Mouse (Mus musculus): ENCODE results near the gene Tln2. TPM values are rescaled to one million over a fixed set of nuclear protein-coding genes. Genes with fewer than 3 reads are reported as not detected.
A peak's percentile ranks its signal among the peaks of the same experiment; 100 is the strongest.

Tln2 gene
- polyA plus RNA-seq, 1 experiment from 2014 or later, result 47.7 TPM

DNA sequence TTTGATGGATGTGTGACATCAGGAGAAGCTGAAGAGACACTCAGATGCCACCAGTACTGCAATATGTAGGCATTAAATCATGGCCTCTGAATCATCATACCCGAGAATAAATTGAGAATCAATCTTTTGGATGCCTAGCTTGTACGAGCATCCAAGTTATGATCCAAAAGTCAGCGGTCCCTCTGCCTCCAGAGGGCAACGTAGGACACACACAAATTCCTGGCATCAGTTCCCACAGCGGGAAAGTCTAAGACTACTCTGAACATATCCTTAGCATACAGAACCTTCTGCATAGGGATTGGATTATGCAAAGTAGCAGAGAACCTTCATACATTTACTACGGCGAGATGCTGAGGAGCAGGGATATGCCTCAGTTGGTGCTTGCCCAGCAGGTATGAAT, 210.5 kb downstream of the Tln2 start:
- Histone ChIP-seq H3K9me3 (replicated peaks) (no peaks in the 10 kb centered on the region), H3K27ac (replicated peaks) (no peak overlapping the region)

DNA sequence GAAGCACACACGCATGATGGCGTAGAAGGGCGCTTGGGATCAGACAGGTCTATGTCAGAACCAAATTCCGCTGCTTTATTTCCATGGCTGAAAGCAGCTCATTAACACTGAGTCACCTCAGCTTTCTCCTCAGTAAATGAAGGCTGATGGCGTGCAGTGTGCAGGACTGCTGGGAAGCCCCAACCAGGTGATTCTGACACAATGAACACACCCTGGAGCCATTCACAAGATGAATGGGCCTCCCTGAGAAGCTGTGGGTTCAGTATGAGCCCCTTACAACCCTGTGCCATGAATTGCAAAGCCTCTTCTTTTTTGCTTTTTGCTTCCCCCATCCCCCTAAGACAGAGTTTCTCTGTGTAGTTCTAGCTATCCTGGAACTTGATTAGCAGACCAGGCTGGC, 212.3 kb downstream of the Tln2 start:
- H3K4me1 ChIP-seq, result no peaks in the 10 kb centered on the region
- no peaks in the 10 kb centered on the region for H3K9me3 ChIP-seq (replicated peaks)
- no peak overlapping the region for H3K27ac ChIP-seq (replicated peaks)
- peaks cover 19% of the 10 kb centered on the region; the same call in 1 of the 2 replicates for H3K36me3 ChIP-seq
- H3K27me3 ChIP-seq (replicated peaks), result no peaks in the 10 kb centered on the region
- H3K4me3 ChIP-seq (replicated peaks), result no peak overlapping the region
- WGBS, result 95% methylated on average over 5 of the region's 5 CpGs
- ATAC-seq (ENCODE audit: low FRiP score), result no peak
- H3K4me2 ChIP-seq, result no peak overlapping the region
- H3K9ac ChIP-seq (replicated peaks), result no peak overlapping the region

More for the DNA sequence above, 210.5 kb downstream of the Tln2 start:
- H3K4me3 ChIP-seq (replicated peaks), result no peak overlapping the region
- no peak overlapping the region for H3K9ac ChIP-seq (replicated peaks)
- H3K4me2 ChIP-seq, result no peak overlapping the region
- no peak for ATAC-seq (ENCODE audit: low FRiP score)
- H3K4me1 ChIP-seq, result no peaks in the 10 kb centered on the region
- 85% methylated on average over 7 of the region's 7 CpGs for WGBS
- peaks cover 7% of the 10 kb centered on the region for H3K36me3 ChIP-seq
- no peaks in the 10 kb centered on the region for H3K27me3 ChIP-seq (replicated peaks)

DNA sequence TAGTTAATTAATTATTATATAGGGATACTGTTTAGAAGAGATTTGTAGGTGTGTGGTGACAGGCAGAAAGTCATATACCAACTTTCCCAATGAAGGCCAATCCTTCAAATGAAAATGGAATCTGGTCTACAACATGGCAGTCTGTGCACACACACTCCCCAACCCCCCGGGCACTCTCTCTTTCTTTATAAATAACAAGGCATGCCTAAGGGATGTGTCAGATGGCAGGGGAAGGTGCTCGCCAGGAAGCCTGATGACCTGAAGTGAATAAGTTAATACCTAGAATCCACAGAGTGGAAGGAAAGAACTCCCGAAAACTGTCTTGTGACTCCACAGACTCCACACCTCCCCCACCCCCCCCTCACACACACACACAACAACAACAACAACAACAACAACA, 228.2 kb downstream of the Tln2 start:
- H3K9ac ChIP-seq (replicated peaks), result no peak overlapping the region
- WGBS, result 93% methylated on average over 3 of the region's 3 CpGs
- H3K27ac ChIP-seq (replicated peaks), result no peak overlapping the region
- no peak for ATAC-seq (ENCODE audit: low FRiP score)
- H3K4me1 ChIP-seq, result no peaks in the 10 kb centered on the region
- H3K4me2 ChIP-seq, result no peak overlapping the region
- H3K9me3 ChIP-seq (replicated peaks), result no peaks in the 10 kb centered on the region
- H3K27me3 ChIP-seq (replicated peaks), result no peaks in the 10 kb centered on the region
- peaks cover 5% of the 10 kb centered on the region; the same call in 1 of the 2 replicates for H3K36me3 ChIP-seq
- no peak overlapping the region for H3K4me3 ChIP-seq (replicated peaks)

DNA sequence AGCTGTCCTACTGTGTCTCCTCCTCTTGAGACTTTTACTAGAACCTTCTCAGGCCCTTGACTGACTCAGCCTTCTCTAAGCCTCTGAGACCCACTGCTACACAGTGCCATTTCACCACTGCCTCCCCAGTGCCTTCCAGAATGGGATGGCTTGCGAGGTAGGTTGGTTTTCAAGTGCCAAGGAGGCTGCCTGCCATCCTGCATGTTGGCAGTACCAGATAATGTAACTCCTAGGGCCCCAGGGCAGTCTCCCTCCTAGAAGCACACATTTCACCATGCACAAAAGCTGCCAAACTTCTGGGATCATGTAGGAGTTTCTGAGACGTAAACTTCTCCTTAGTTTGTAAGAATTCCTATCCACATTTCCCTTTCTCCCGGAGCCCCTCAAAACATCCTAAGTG, 231.1 kb downstream of the Tln2 start:
- ATAC-seq (ENCODE audit: low FRiP score), result no peak
- 87% methylated on average over 3 of the region's 3 CpGs for WGBS
- no peaks in the 10 kb centered on the region for H3K27me3 ChIP-seq (replicated peaks)
- H3K4me1 ChIP-seq, result no peaks in the 10 kb centered on the region
- H3K4me2 ChIP-seq, result no peak overlapping the region
- H3K4me3 ChIP-seq (replicated peaks), result no peak overlapping the region
- no peaks in the 10 kb centered on the region for H3K9me3 ChIP-seq (replicated peaks)
- no peak overlapping the region for H3K27ac ChIP-seq (replicated peaks)
- 0 out of 2 replicates have a peak, but pooled peaks cover 2% of the 10 kb centered on the region for H3K36me3 ChIP-seq
- H3K9ac ChIP-seq (replicated peaks), result no peak overlapping the region

DNA sequence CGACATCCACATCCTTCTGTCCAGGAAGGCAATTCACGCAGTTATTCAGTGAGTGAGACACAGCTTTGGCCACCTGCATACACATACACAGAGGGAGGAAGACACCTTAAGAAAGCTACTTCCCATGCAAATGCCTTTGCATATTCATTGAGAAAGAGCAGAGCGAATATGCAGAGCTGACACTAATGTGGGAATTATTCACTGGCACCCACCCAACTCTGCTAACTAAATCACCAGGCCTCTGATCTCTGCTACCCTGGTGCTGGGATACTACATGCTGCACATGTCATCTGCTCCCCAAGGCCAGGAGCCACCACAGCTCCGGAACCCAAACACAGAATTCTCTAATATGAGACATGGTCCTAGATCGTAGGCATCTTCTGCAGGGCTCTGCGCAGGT, 237.6 kb downstream of the Tln2 start:
- 80% methylated on average over 6 of the region's 6 CpGs for WGBS
- H3K27ac ChIP-seq (replicated peaks), result no peak overlapping the region
- no peak overlapping the region for H3K9ac ChIP-seq (replicated peaks)
- 0 out of 2 replicates have a peak, but pooled peaks cover 5% of the 10 kb centered on the region for H3K36me3 ChIP-seq
- no peaks in the 10 kb centered on the region for H3K4me1 ChIP-seq
- no peaks in the 10 kb centered on the region for H3K27me3 ChIP-seq (replicated peaks)
- H3K4me2 ChIP-seq, result no peak overlapping the region
- ATAC-seq (ENCODE audit: low FRiP score), result no peak
- H3K4me3 ChIP-seq (replicated peaks), result no peak overlapping the region
- no peaks in the 10 kb centered on the region for H3K9me3 ChIP-seq (replicated peaks)

GRCm38 (mm10) chr9:67315356-67315755, 244.1 kb downstream of the Tln2 start:
- no peak overlapping the region for H3K9ac ChIP-seq (replicated peaks)
- H3K27ac ChIP-seq (replicated peaks), result peak overlapping the region; percentile 51; the same call in 1 of the 2 replicates
- H3K4me3 ChIP-seq (replicated peaks), result no peak overlapping the region
- H3K4me1 ChIP-seq, result peaks cover 4% of the 10 kb centered on the region; the same call in 1 of the 2 replicates
- peaks cover 13% of the 10 kb centered on the region; the same call in 1 of the 2 replicates for H3K36me3 ChIP-seq
- no peaks in the 10 kb centered on the region for H3K9me3 ChIP-seq (replicated peaks)
- 14% methylated on average over 3 of the region's 3 CpGs for WGBS
- no peak for ATAC-seq (ENCODE audit: low FRiP score)
- no peaks in the 10 kb centered on the region for H3K27me3 ChIP-seq (replicated peaks)
- H3K4me2 ChIP-seq, result no peak overlapping the region

- no peaks in the 10 kb centered on the region for H3K4me1 ChIP-seq
- 83% methylated on average over 6 of the region's 6 CpGs for WGBS
Observed at GRCm38 (mm10) chr9:67304992-67305391, 254.5 kb downstream of the Tln2 start.

DNA sequence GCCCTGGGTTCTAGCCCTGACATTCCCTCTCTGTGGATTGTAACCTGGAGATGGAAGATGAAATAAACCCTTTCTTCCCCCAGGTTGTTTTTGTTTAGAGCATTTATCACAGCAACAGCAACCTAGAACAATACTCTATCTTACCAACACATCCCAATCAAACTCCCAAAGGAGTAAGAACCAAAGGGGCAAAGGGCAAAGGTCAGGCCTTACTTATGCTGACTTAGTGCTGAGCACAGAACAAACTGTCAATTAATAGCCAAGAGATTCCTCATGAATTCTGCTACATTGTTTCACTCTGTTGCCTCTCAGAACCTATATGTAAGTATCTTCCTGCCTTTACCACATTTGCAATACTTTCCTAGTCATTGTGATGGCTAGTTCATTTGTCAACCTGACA, 255.5 kb downstream of the Tln2 start:
- Histone ChIP-seq H3K9ac (replicated peaks) (no peak overlapping the region), H3K27ac (replicated peaks) (no peak overlapping the region), H3K27me3 (replicated peaks) (no peaks in the 10 kb centered on the region), H3K4me1 (no peaks in the 10 kb centered on the region), H3K36me3 (peaks cover 11% of the 10 kb centered on the region), H3K4me2 (no peak overlapping the region), H3K4me3 (replicated peaks) (no peak overlapping the region), H3K9me3 (replicated peaks) (no peaks in the 10 kb centered on the region)
- ATAC-seq (ENCODE audit: low FRiP score), result no peak

More at GRCm38 (mm10) chr9:67304992-67305391, 254.5 kb downstream of the Tln2 start:
- H3K36me3 ChIP-seq, result peaks cover 11% of the 10 kb centered on the region
- no peak overlapping the region for H3K4me2 ChIP-seq
- no peaks in the 10 kb centered on the region for H3K27me3 ChIP-seq (replicated peaks)
- no peaks in the 10 kb centered on the region for H3K9me3 ChIP-seq (replicated peaks)
- ATAC-seq (ENCODE audit: low FRiP score), result no peak
- no peak overlapping the region for H3K27ac ChIP-seq (replicated peaks)
- H3K9ac ChIP-seq (replicated peaks), result no peak overlapping the region
- no peak overlapping the region for H3K4me3 ChIP-seq (replicated peaks)

DNA sequence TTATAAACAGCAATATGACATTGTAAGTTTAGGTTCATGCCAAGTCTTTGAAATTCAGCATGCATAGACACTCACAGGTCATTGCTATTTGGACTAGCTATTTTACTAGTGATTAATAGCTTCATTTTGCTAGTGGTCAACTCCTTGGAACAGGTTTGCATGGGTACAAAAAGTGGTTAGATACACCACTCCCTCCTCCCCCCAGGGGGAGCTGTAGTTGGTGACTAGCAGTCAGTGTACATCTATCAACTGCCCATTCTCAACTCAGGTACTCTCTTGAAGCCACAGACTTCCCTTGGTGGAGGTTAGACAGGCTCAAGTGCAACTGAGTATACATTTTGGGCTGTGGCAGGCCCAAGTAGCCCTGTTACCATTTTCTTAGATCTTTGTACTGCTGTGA, 256.5 kb downstream of the Tln2 start:
- Histone ChIP-seq H3K36me3 (0 out of 2 replicates have a peak, but pooled peaks cover 6% of the 10 kb centered on the region), H3K4me1 (no peaks in the 10 kb centered on the region), H3K9me3 (replicated peaks) (no peaks in the 10 kb centered on the region), H3K27ac (replicated peaks) (no peak overlapping the region), H3K4me3 (replicated peaks) (no peak overlapping the region), H3K9ac (replicated peaks) (no peak overlapping the region), H3K27me3 (replicated peaks) (no peaks in the 10 kb centered on the region), H3K4me2 (no peak overlapping the region)
- ATAC-seq (ENCODE audit: low FRiP score), result no peak

GRCm38 (mm10) chr9:67302386-67302989, 257.0 kb downstream of the Tln2 start:
- H3K4me3 ChIP-seq (replicated peaks), result no peak overlapping the region
- H3K4me2 ChIP-seq, result no peak overlapping the region
- ATAC-seq (ENCODE audit: low FRiP score), result no peak
- no peak overlapping the region for H3K27ac ChIP-seq (replicated peaks)
- H3K4me1 ChIP-seq, result 0 out of 2 replicates have a peak, but pooled peaks cover 2% of the 10 kb centered on the region
- H3K27me3 ChIP-seq (replicated peaks), result no peaks in the 10 kb centered on the region
- H3K9me3 ChIP-seq (replicated peaks), result no peaks in the 10 kb centered on the region
- H3K9ac ChIP-seq (replicated peaks), result no peak overlapping the region
- 94% methylated on average over 10 of the region's 10 CpGs for WGBS
- H3K36me3 ChIP-seq, result 0 out of 2 replicates have a peak, but pooled peaks cover 6% of the 10 kb centered on the region

- Histone ChIP-seq H3K4me1 (0 out of 2 replicates have a peak, but pooled peaks cover 3% of the 10 kb centered on the region), H3K36me3 (0 out of 2 replicates have a peak, but pooled peaks cover 6% of the 10 kb centered on the region), H3K4me3 (replicated peaks) (no peak overlapping the region), H3K9me3 (replicated peaks) (no peaks in the 10 kb centered on the region), H3K27ac (replicated peaks) (no peak overlapping the region), H3K9ac (replicated peaks) (no peak overlapping the region), H3K27me3 (replicated peaks) (no peaks in the 10 kb centered on the region), H3K4me2 (no peak overlapping the region)
- ATAC-seq (ENCODE audit: low FRiP score), result no peak
- 87% methylated on average over 2 of the region's 2 CpGs for WGBS
Observed at GRCm38 (mm10) chr9:67301571-67301970, 257.9 kb downstream of the Tln2 start.

DNA sequence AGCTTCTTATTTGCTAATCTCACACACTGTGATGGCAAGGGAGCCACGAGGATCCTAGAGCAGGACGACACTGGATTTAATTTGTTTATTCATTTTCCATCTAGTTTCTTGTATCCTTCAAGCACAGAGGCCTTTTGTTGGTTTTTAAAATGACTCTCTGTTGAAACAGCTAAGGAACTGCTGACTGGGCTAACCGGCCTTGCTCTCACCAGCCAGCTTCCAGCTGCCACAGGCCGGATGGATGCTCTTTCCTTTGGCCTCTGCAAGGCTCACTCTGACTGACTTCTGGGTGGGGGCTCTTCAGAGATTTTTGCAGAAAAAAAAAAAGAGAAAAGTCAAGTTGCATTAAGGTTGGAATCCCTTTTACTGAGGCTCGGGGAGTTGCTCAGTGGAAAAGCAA, 258.7 kb downstream of the Tln2 start:
- 0 out of 2 replicates have a peak overlapping the region, but pooled peaks have one; percentile 10 for H3K27ac ChIP-seq (replicated peaks)
- WGBS, result 77% methylated on average over 5 of the region's 5 CpGs
- no peak overlapping the region for H3K4me2 ChIP-seq
- H3K4me1 ChIP-seq, result 0 out of 2 replicates have a peak, but pooled peaks cover 3% of the 10 kb centered on the region
- H3K9ac ChIP-seq (replicated peaks), result no peak overlapping the region
- H3K4me3 ChIP-seq (replicated peaks), result no peak overlapping the region
- no peaks in the 10 kb centered on the region for H3K27me3 ChIP-seq (replicated peaks)
- no peaks in the 10 kb centered on the region for H3K9me3 ChIP-seq (replicated peaks)
- H3K36me3 ChIP-seq, result 0 out of 2 replicates have a peak, but pooled peaks cover 6% of the 10 kb centered on the region
- no peak for ATAC-seq (ENCODE audit: low FRiP score)

Data from neural tube, embryonic 15.5 days (tissue).